22 mouse cellular contexts compared by ENCODE assay signal in genomic region chr10:32060396-32060795, GRCm38 (mm10).
DNase-seq lines count a peak whose midpoint lies in the region; ATAC-seq and TF ChIP-seq lines count a peak whose summit lies in the region.
"Had no signal": no experiment of that assay in that cellular context is flagged by ENCODE, and none has a peak within 500 bp of the region (broad histone marks: within the 10 kb centered on the region; RNA-seq: fewer than 3 reads in every experiment).

No protein-coding gene starts in this region.

- no peak for TF ChIP-seq POLR2A in brain, embryonic 14.5 days (IDR thresholded peaks at IDR 0.05; ENCODE audit: borderline replicate concordance, extremely low read depth, insufficient read depth, insufficient read length, poor library complexity, severe bottlenecking)

- no peak overlapping the region for H3K4me3 ChIP-seq in intestine, embryonic 16.5 days (ENCODE audit: low read length)
- H3K4me3 ChIP-seq: embryonic facial prominence, embryonic 12.5 days; embryonic facial prominence, embryonic 15.5 days; forebrain, embryonic 12.5 days; forebrain, embryonic 15.5 days; gastrocnemius, adult 2 months; hindbrain, embryonic 12.5 days; hindbrain, embryonic 15.5 days had no signal

- no peak overlapping the region for H3K27ac ChIP-seq in intestine, embryonic 16.5 days (ENCODE audit: low read length)
- H3K27ac ChIP-seq: embryonic facial prominence, embryonic 12.5 days; embryonic facial prominence, embryonic 15.5 days; forebrain, embryonic 12.5 days; forebrain, embryonic 15.5 days; gastrocnemius, adult 2 months; hindbrain, embryonic 12.5 days; hindbrain, embryonic 15.5 days had no signal

- H3K36me3 ChIP-seq in intestine, embryonic 16.5 days (ENCODE audit: control insufficient read depth, insufficient read depth, low read length): no peaks in the 10 kb centered on the region
- H3K36me3 ChIP-seq: embryonic facial prominence, embryonic 12.5 days; embryonic facial prominence, embryonic 15.5 days; forebrain, embryonic 12.5 days; forebrain, embryonic 15.5 days; hindbrain, embryonic 12.5 days; hindbrain, embryonic 15.5 days had no signal

- H3K4me1 ChIP-seq in intestine, embryonic 16.5 days (ENCODE audit: control insufficient read depth, insufficient read depth, low read length): no peaks in the 10 kb centered on the region
- H3K4me1 ChIP-seq: embryonic facial prominence, embryonic 12.5 days; embryonic facial prominence, embryonic 15.5 days; forebrain, embryonic 12.5 days; forebrain, embryonic 15.5 days; hindbrain, embryonic 12.5 days; hindbrain, embryonic 15.5 days had no signal

- H3K9me3 ChIP-seq in intestine, embryonic 16.5 days (ENCODE audit: control insufficient read depth, low read length): no peaks in the 10 kb centered on the region
- H3K9me3 ChIP-seq: embryonic facial prominence, embryonic 12.5 days; embryonic facial prominence, embryonic 15.5 days; forebrain, embryonic 12.5 days; forebrain, embryonic 15.5 days; hindbrain, embryonic 12.5 days; hindbrain, embryonic 15.5 days had no signal

- H3K9ac ChIP-seq in intestine, embryonic 16.5 days (ENCODE audit: low read depth, low read length): no peak overlapping the region
- H3K9ac ChIP-seq: embryonic facial prominence, embryonic 12.5 days; embryonic facial prominence, embryonic 15.5 days; forebrain, embryonic 12.5 days; forebrain, embryonic 15.5 days; hindbrain, embryonic 12.5 days; hindbrain, embryonic 15.5 days had no signal

- TF ChIP-seq CTCF in brain, embryonic 14.5 days (IDR thresholded peaks at IDR 0.05; ENCODE audit: borderline replicate concordance, extremely low read depth, insufficient read depth, insufficient read length): no peak

- H3K4me2 ChIP-seq in intestine, embryonic 16.5 days (ENCODE audit: low read depth, low read length): no peak overlapping the region
- H3K4me2 ChIP-seq: embryonic facial prominence, embryonic 12.5 days; embryonic facial prominence, embryonic 15.5 days; forebrain, embryonic 12.5 days; forebrain, embryonic 15.5 days; heart, embryonic 11.5 days; hindbrain, embryonic 12.5 days; hindbrain, embryonic 15.5 days had no signal

- no peaks in the 10 kb centered on the region for H3K27me3 ChIP-seq in intestine, embryonic 16.5 days (replicated peaks; ENCODE audit: control insufficient read depth, insufficient read depth, low read length)
- H3K27me3 ChIP-seq: embryonic facial prominence, embryonic 12.5 days; embryonic facial prominence, embryonic 15.5 days; forebrain, embryonic 15.5 days; hindbrain, embryonic 12.5 days; hindbrain, embryonic 15.5 days had no signal

- DNase-seq in frontal cortex, adult 2 months (ENCODE audit: extremely low spot score in 1 of 2, low spot score in 1 of 2): peak; percentile 27 to 63
- no peak for DNase-seq in frontal cortex, postnatal 10 days (ENCODE audit: low spot score in 2 of 2)
- DNase-seq in brain, adult 2 months (ENCODE audit: low read depth, low spot score): peak; percentile 74
- peak; percentile 24 for DNase-seq in brain, embryonic 14.5 days (ENCODE audit: low read depth)
- DNase-seq: adrenal gland, adult 2 months; adrenal gland, postnatal 14 days; cerebellum, adult 18-20 months; cerebellum, adult 9-10 months; cerebellum, postnatal 14 days; gastrocnemius, adult 2 months; gastrocnemius, postnatal 14 days; heart, adult 11 months had no signal

- ATAC-seq in monocyte, adult 5-6 weeks (replicated peaks; ENCODE audit: insufficient number of reproducible peaks, low FRiP score, low TSS enrichment, poor library complexity, severe bottlenecking): no peak
- ATAC-seq in intestine, embryonic 16.5 days: no peak
- ATAC-seq: CD4-positive, CD25-positive, alpha-beta regulatory T cell, adult 4 months; forebrain, embryonic 15.5 days had no signal

- 79% methylated on average over 6 of the region's 6 CpGs for WGBS in intestine, embryonic 16.5 days

Comparison
In these comparisons a context has a peak if more than half of its experiments do, and no peak if none do; other contexts are left out.
1. DNase-seq: peak in frontal cortex, adult 2 months (2 of 2), brain, adult 2 months (single experiment) and brain, embryonic 14.5 days (single experiment); none in frontal cortex, postnatal 10 days (0 of 2).